Mouse (Mus musculus) layer of hippocampus, postnatal 36 days (tissue): ENCODE measurements around the gene Bnip2. TPM values are rescaled to one million over a fixed set of nuclear protein-coding genes. Genes with fewer than 3 reads are reported as not detected.
A peak's percentile ranks its signal among the peaks of the same experiment; 100 is the strongest.

Experiments
- DNase-seq, 2 experiments: peaks; one replicate each; pipeline ENCODE4 v3.0.0; 2022
- total RNA-seq, 2 experiments: library from RNA; stranded (reverse); gene quantifications; 2 replicates each; pipeline ENCODE4 v1.2.3; 2021

Bnip2 gene
- 10 to 100 TPM; 41.2 to 43.4 TPM for total RNA-seq

GRCm38 (mm10) chr9:69989303-69990121 lies at the start of gene Bnip2:
TSS of gene Bnip2 (plus strand) at chr9:69989466.
- DNase-seq = peak; percentile 91 to 92

DNA sequence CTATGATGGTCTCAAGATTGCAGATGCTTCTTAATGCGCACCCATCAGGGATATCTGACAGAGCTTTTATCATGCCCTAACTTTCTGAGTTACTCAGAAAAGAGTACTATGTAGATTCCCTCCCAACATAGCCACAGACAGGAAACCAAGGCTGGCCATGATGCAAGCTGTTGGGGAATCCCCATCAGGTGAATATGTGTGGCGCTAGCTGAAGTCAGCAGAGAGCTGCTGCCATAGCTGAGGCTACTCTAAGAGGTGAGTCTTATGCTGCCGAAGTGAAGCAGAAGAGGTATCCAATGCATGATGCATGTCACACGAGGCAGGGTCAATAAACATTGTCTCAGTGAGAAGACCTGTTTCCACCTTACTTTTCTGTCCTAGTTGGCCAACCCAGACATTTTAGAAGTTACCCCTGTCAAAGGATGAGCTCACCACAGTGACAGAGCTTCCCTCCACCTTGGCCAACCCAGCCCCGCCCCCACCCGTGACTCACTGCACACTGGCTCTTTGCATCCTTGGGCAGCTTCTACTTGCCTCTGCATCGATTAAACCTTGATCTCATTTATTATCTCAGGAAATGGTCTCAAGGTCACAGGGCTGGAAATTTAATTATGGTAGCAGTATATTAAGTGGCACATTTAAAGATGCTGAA lies 48.3 kb upstream of the Bnip2 start:
- DNase-seq = no peak

DNA sequence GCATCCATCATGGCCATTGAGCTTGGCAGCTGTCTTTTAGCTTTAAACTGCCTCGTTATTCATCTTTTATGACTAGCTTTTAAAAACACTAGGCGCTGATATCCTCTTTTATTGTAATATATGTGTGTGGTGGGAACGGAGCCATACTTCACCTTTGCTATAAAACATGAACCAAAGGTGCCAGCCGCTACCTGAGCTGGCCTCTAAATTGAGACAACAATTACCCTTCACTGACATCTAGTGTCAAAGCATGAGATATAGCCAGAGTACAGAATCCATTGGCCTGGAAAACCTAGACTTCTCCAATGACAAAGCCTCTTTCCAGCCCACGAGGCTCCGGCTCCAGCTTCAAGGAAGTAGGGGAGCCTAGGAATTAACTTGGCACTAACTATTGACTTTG lies 47.7 kb upstream of the Bnip2 start:
- no peak for DNase-seq

DNA sequence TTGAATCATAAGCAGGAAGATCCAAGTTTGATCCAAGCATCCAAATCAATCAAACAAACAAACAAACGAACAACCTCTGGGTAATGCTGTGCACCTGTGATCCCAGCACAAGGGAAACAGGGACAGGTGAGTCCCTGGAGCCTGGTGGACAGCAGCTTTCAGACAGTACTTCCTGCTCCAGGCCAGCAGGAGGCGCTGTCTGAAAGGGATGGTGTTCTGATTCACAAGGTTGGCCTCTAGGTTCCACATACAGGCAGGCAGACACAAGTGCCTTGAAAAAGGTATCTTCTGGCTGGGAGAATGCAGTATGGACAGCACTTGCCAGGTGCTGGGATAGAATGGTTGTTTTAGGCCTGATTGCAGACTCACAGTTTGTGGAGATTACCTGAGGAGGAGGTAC lies 40.3 kb upstream of the Bnip2 start:
- DNase-seq = no peak

GRCm38 (mm10) chr9:69949641-69950040 lies 39.6 kb upstream of the Bnip2 start:
- no peak for DNase-seq

DNA sequence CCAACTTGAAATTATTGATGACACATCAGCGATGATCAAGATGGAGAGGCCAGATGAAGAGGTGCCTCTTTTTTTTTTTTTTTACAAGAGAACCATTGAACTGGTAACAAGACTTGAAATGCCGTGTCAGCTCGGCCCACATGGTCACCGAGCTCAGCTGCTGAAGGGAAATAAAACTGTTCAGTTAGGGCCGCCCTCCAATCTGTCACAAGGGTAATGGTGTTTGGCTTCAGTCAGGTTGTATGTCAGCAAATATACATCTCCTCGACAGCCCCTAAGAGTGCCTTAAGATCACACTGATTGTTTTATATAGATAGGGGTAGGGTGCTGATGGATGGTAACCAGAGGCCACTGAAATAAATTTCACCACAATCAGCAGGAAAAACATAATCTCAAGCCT lies 28.3 kb upstream of the Bnip2 start:
- no peak for DNase-seq

- DNase-seq = no peak
Measured at GRCm38 (mm10) chr9:69964370-69964769, 24.9 kb upstream of the Bnip2 start.

GRCm38 (mm10) chr9:69985526-69985925 lies 3.7 kb upstream of the Bnip2 start:
- no peak for DNase-seq

DNA sequence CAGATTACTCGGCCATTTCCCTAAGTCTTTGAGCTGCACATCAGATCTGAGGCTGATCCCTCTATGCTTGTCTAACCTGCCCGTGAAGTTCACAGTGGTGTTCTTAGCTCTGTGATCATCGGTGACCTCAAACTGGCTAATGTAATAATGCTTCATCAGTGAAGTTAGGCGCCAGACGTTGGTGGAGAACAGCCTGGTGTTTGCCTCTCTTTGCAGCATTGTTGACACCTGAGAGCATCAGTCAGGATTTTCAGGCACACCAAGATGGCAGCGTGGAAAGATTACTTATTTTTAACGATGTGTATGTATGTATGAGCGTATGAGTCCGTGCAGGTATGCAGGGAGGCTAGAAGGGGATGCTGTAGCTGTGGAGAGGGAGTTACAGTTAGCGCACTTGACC lies 3.2 kb upstream of the Bnip2 start:
- no peak for DNase-seq

- no peak for DNase-seq
Measured at GRCm38 (mm10) chr9:69986571-69986970, 2.7 kb upstream of the Bnip2 start.

GRCm38 (mm10) chr9:69987579-69987978 lies 1.7 kb upstream of the Bnip2 start:
- DNase-seq = peak; percentile 36 to 56

GRCm38 (mm10) chr9:69988706-69989302 lies 462 bp upstream of the Bnip2 start:
- DNase-seq = no peak

GRCm38 (mm10) chr9:69990346-69990745 lies 1.1 kb downstream of the Bnip2 start:
- no peak for DNase-seq

GRCm38 (mm10) chr9:69992841-69993277 lies 3.6 kb downstream of the Bnip2 start:
- DNase-seq = no peak

GRCm38 (mm10) chr9:69993479-69993878 lies 4.2 kb downstream of the Bnip2 start:
- no peak for DNase-seq

- no peak for DNase-seq
Measured at GRCm38 (mm10) chr9:69994547-69994946, 5.3 kb downstream of the Bnip2 start.

DNA sequence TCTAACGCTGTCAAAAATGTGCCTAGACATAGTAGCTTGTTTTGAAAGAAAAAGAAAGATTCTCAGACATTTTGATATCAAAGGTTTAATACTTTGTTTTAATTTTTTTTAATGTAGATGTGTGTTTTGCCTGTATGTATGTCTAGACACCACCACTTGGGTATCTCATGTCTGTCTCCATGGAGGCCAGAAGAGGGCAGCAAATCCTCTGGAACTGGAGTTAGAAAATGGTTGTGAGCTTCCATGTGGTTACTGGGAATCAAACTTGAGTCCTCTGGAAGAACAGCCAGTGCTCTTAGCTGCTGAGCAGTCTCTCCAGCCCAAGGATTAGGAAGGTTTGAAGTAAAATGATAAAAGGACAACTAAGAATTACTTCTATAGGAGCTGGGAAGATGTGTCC lies 10.1 kb downstream of the Bnip2 start:
- no peak for DNase-seq

GRCm38 (mm10) chr9:70003516-70003915 lies 14.2 kb downstream of the Bnip2 start:
- DNase-seq = no peak

DNA sequence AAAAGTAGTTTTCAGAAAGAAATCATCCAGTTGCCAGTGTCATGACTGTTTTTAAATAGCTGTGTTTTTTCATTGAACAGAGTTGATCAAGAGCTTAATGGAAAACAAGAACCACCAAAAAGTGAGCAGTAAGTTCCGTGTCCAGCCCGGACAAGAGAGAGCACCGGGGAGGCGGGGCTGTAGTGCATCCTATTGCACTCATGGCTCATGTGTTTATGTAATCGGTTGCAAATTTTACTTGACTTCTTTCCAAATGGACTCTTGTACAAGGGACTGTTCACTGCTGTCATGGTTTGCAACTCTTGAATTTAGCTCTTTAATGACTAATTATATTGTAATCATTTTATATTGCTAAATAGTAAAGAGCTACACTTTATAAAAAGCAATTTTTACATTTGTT lies 17.7 kb downstream of the Bnip2 start:
- no peak for DNase-seq

DNA sequence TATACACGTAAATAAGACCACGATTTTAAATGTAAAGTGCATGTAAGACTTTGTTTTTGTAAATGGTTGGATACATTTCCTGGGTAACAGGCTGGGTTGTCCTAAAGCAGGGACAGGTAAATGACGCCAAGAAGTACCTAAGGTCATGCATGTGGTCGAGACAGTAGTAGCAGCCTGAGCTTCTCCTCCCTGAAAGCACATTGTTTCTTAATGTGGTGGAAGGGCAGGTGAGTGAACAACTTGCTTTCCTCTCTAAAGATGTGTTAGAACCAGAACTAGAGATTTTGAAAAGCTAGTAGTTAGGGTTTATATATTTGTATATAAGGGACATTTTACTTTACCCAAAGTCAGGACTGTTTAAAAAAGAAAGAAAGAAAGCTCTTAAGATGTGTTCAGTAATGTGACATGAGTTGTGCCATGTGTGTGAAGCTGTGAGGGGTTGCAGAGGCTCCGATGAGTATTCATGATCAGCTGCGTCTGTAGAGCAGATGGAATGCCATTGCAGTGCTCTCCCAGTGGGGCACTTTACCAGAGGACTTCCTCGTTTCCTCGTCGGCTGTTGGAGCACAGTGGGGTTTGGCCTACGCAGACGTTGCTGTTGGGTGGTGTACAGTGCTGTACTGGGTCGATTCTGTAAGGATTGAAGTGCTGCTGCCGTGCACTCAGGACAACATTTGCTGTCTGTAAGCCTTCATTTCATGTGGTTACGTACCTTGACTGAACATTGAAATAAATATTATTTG lies 18.4 kb downstream of the Bnip2 start:
- peak; percentile 5 to 9 for DNase-seq

- no peak for DNase-seq
Measured at GRCm38 (mm10) chr9:70009754-70010304, 20.6 kb downstream of the Bnip2 start.

GRCm38 (mm10) chr9:70010781-70011473 lies 21.7 kb downstream of the Bnip2 start:
- no peak for DNase-seq
